Mouse (Mus musculus): Measurements from ENCODE around the gene Ppp1r9a. TPM values are rescaled to one million over a fixed set of nuclear protein-coding genes. Genes with fewer than 3 reads are reported as not detected.
A peak's percentile ranks its signal among the peaks of the same experiment; 100 is the strongest.

The Ppp1r9a gene
- total and polyA plus RNA-seq, 2 experiments from 2014 or later, result 39.1 to 85.5 TPM

DNA sequence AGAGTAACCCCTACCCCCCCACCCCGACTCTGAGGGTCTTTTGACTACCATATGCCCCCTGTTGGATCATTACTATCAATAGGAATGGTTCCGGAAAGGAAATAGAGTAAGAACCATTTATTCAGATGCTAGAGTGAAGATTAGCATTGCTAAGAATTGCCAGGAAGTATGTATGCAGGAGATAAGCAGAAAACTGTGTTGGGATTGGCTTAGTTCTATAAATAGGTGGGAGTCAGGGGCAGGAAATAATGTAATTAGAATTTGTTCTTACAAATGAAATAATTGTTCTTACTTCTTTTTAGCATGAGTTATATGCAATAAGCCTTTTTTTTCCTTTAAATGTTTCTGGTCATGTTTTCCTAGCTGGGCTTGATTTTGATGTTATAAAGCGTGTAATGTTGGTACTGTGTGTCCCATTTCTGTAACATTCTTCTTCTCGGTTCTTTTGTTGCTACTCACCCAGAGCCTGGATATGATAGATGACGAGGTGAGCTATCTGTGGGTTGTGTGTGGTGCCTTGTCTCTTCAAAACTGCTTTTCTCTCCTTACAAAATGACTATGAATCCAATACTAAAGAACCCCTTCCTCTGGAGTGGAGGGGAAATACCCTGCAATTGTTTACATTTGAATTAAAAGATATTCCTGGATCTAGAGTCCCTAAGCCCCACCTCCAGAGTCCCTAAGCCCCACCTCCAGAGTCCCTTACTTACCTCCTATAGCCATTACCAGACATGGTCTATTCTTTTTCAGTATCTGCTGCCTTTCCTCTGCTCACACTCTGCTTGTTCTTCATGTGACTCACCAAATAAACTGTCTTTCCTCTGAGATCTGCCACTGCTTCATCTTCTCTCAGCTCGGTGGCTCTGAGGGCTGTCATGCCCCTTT lies 254.1 kb downstream of the Ppp1r9a start:
- Histone ChIP-seq H3K36me3 (ENCODE audit: insufficient read depth) (peaks cover 36% of the 10 kb centered on the region), H3K9ac (no peak overlapping the region), H3K27ac (ENCODE audit: low read depth, low read length) (no peak overlapping the region), H3K27me3 (ENCODE audit: insufficient read depth, low read length) (no peaks in the 10 kb centered on the region), H3K4me1 (ENCODE audit: insufficient read depth) (no peaks in the 10 kb centered on the region), H3K9me3 (ENCODE audit: low read length) (no peaks in the 10 kb centered on the region), H3K4me2 (ENCODE audit: low read depth) (no peak overlapping the region), H3K4me3 (ENCODE audit: low read depth, low read length) (no peak overlapping the region)
- 85% methylated on average over 6 of the region's 6 CpGs for WGBS
- ATAC-seq, result no peak
- no peak for DNase-seq
- TF ChIP-seq CTCF (IDR thresholded peaks at IDR 0.05; ENCODE audit: low read depth), result no peak

GRCm38 (mm10) chr6:5159385-5159791 lies 256.7 kb downstream of the Ppp1r9a start:
- H3K27me3 ChIP-seq (ENCODE audit: insufficient read depth, low read length), result no peaks in the 10 kb centered on the region
- WGBS, result 88% methylated on average over 7 of the region's 7 CpGs
- TF ChIP-seq CTCF (IDR thresholded peaks at IDR 0.05; ENCODE audit: low read depth), result no peak
- peaks cover 36% of the 10 kb centered on the region for H3K36me3 ChIP-seq (ENCODE audit: insufficient read depth)
- no peak overlapping the region for H3K4me3 ChIP-seq (ENCODE audit: low read depth, low read length)
- H3K27ac ChIP-seq (ENCODE audit: low read depth, low read length), result no peak overlapping the region
- no peaks in the 10 kb centered on the region for H3K4me1 ChIP-seq (ENCODE audit: insufficient read depth)
- H3K4me2 ChIP-seq (ENCODE audit: low read depth), result no peak overlapping the region
- no peak overlapping the region for H3K9ac ChIP-seq
- H3K9me3 ChIP-seq (ENCODE audit: low read length), result no peaks in the 10 kb centered on the region
- DNase-seq, result no peak
- ATAC-seq, result no peak

GRCm38 (mm10) chr6:5162052-5162451 lies 259.3 kb downstream of the Ppp1r9a start:
- WGBS, result 86% methylated on average over 6 of the region's 6 CpGs
- no peaks in the 10 kb centered on the region for H3K27me3 ChIP-seq (ENCODE audit: insufficient read depth, low read length)
- no peaks in the 10 kb centered on the region for H3K9me3 ChIP-seq (ENCODE audit: low read length)
- no peaks in the 10 kb centered on the region for H3K4me1 ChIP-seq (ENCODE audit: insufficient read depth)
- H3K4me2 ChIP-seq (ENCODE audit: low read depth), result no peak overlapping the region
- no peak for TF ChIP-seq CTCF (IDR thresholded peaks at IDR 0.05; ENCODE audit: low read depth)
- no peak overlapping the region for H3K4me3 ChIP-seq (ENCODE audit: low read depth, low read length)
- no peak overlapping the region for H3K27ac ChIP-seq (ENCODE audit: low read depth, low read length)
- peaks cover 22% of the 10 kb centered on the region for H3K36me3 ChIP-seq (ENCODE audit: insufficient read depth)
- no peak for DNase-seq
- no peak for ATAC-seq
- H3K9ac ChIP-seq, result no peak overlapping the region

- no peak overlapping the region for H3K4me3 ChIP-seq (ENCODE audit: low read depth, low read length)
- H3K4me1 ChIP-seq (ENCODE audit: insufficient read depth), result no peaks in the 10 kb centered on the region
- no peak for TF ChIP-seq CTCF (IDR thresholded peaks at IDR 0.05; ENCODE audit: low read depth)
- 95% methylated on average over 14 of the region's 14 CpGs for WGBS
- H3K27ac ChIP-seq (ENCODE audit: low read depth, low read length), result no peak overlapping the region
- no peak overlapping the region for H3K9ac ChIP-seq
- DNase-seq, result no peak
- H3K27me3 ChIP-seq (ENCODE audit: insufficient read depth, low read length), result no peaks in the 10 kb centered on the region
- H3K9me3 ChIP-seq (ENCODE audit: low read length), result no peaks in the 10 kb centered on the region
- H3K4me2 ChIP-seq (ENCODE audit: low read depth), result no peak overlapping the region
- no peak for ATAC-seq
- peaks cover 17% of the 10 kb centered on the region for H3K36me3 ChIP-seq (ENCODE audit: insufficient read depth)
Observed at GRCm38 (mm10) chr6:5163507-5164144, 260.9 kb downstream of the Ppp1r9a start.

DNA sequence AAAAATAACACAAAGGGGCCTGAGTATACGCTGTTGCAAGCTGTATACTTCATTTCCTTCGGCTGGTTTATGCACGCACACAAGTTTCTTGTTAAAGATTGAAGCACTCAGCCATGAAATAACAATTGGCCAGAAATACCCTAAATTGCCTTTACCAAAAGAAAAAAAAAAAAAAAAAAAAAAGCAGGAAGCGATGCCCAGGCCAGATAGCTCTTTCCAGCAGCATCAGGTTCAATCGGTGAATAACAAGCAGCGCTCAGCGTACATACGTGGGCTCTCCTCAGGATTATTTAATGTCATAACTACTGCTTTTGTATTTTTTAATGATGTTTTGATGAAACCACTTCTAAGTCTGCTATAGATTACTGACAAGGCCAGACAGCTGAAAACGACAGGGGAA lies 262.1 kb downstream of the Ppp1r9a start:
- Histone ChIP-seq H3K36me3 (ENCODE audit: insufficient read depth) (peaks cover 5% of the 10 kb centered on the region; the same call in 1 of the 2 replicates), H3K9me3 (ENCODE audit: low read length) (no peaks in the 10 kb centered on the region), H3K4me2 (ENCODE audit: low read depth) (no peak overlapping the region), H3K9ac (no peak overlapping the region), H3K27me3 (ENCODE audit: insufficient read depth, low read length) (no peaks in the 10 kb centered on the region), H3K4me1 (ENCODE audit: insufficient read depth) (no peaks in the 10 kb centered on the region), H3K4me3 (ENCODE audit: low read depth, low read length) (no peak overlapping the region), H3K27ac (ENCODE audit: low read depth, low read length) (no peak overlapping the region)
- ATAC-seq, result no peak
- no peak for DNase-seq
- 48% methylated on average over 9 of the region's 9 CpGs for WGBS
- TF ChIP-seq CTCF (IDR thresholded peaks at IDR 0.05; ENCODE audit: low read depth), result no peak

DNA sequence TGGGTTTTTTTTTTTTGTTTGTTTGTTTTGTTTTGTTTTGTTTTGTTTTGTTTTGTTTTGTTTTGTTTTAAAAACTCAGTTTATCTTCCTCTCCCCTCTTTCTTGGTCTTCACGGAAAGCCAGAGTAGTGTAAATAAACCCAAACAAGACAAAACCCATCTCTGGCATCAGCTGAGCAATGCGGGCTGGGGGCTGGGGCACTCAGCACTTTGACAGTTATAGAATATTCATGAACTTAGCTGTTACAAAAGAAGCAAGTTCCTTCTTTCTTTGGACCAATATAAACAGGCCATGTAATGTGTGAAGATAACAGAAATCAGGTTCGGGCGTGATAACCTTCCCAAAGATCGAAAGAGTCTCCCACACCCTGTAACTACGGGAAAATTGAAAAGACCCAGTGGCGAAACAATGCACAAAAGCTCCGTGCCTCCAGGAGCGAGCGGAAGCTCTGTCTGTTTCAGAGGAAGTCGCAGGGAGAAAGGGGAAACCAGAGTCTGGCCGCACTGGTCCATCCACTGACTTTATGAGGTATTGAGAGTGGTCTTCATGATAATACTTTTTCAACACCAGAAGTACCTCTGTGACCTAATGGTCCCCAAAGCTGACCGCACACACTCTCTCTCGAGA lies 264.4 kb downstream of the Ppp1r9a start:
- WGBS, result 29% methylated on average over 14 of the region's 14 CpGs

DNA sequence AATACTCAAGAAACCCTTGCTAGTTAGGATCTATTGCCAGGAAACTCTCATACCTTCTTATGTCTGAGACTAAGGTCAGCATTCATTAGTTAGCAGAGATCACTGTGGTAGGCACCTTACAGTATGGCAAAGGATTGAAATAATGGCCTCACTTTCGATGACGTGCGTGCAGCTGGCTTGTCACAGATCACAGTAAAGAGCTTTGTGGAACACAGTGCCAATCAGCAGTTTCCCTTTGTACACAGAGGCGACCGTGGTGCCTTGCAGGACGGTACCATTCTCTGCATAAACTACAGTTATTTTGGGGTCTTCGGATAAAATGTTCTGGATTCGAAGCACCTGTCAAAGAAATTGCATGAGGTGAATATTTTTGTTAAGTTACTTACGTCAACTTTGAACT lies 265.4 kb downstream of the Ppp1r9a start:
- no peaks in the 10 kb centered on the region for H3K27me3 ChIP-seq (ENCODE audit: insufficient read depth, low read length)
- no peak for DNase-seq
- H3K4me3 ChIP-seq (ENCODE audit: low read depth, low read length), result no peak overlapping the region
- no peak overlapping the region for H3K27ac ChIP-seq (ENCODE audit: low read depth, low read length)
- ATAC-seq, result no peak
- H3K9me3 ChIP-seq (ENCODE audit: low read length), result no peaks in the 10 kb centered on the region
- H3K36me3 ChIP-seq (ENCODE audit: insufficient read depth), result no peaks in the 10 kb centered on the region
- H3K4me2 ChIP-seq (ENCODE audit: low read depth), result no peak overlapping the region
- no peaks in the 10 kb centered on the region for H3K4me1 ChIP-seq (ENCODE audit: insufficient read depth)
- no peak for TF ChIP-seq CTCF (IDR thresholded peaks at IDR 0.05; ENCODE audit: low read depth)
- WGBS, result 40% methylated on average over 9 of the region's 9 CpGs
- no peak overlapping the region for H3K9ac ChIP-seq

More for the DNA sequence above, 264.4 kb downstream of the Ppp1r9a start:
- Histone ChIP-seq H3K27me3 (ENCODE audit: insufficient read depth, low read length) (no peaks in the 10 kb centered on the region), H3K36me3 (ENCODE audit: insufficient read depth) (no peaks in the 10 kb centered on the region), H3K4me1 (ENCODE audit: insufficient read depth) (no peaks in the 10 kb centered on the region), H3K9me3 (ENCODE audit: low read length) (no peaks in the 10 kb centered on the region), H3K27ac (ENCODE audit: low read depth, low read length) (no peak overlapping the region), H3K4me2 (ENCODE audit: low read depth) (peak overlapping the region; percentile 39), H3K4me3 (ENCODE audit: low read depth, low read length) (no peak overlapping the region), H3K9ac (no peak overlapping the region)
- TF ChIP-seq CTCF (IDR thresholded peaks at IDR 0.05; ENCODE audit: low read depth), result no peak
- ATAC-seq (no peak), DNase-seq (peak; percentile 18)

Measured in forebrain, postnatal 0 days (tissue).